Mouse (Mus musculus): Measurements from ENCODE around the gene Olfr1366. TPM values are rescaled to one million over a fixed set of nuclear protein-coding genes. Genes with fewer than 3 reads are reported as not detected.

Olfr1366 gene
- polyA plus RNA-seq (2012; fragmentation: generic; extraction: Trizol): 0.02 TPM
- long read RNA-seq, experiment 1: 0 reads
- long read RNA-seq, experiment 2: 0 reads

GRCm38 (mm10) chr13:21542708-21543107 lies at the start of gene Olfr1366:
Gene Olfr1366, minus strand, starts transcription at chr13:21542808.
- no peak within 1 kb of the TSS for H3ac ChIP-seq (ENCODE audit: control insufficient read depth, insufficient read length, low read depth)
- TF ChIP-seq MYOG (IDR thresholded peaks at IDR 0.05; ENCODE audit: control insufficient read depth, extremely low read depth, insufficient read length) (no peak), CEBPB (IDR thresholded peaks at IDR 0.05; ENCODE audit: low read depth) (no peak), FOSL1 (IDR thresholded peaks at IDR 0.05; ENCODE audit: insufficient read depth, low read length, poor library complexity, severe bottlenecking) (no peak), MAX (IDR thresholded peaks at IDR 0.05) (no peak)
- no peaks in the 10 kb centered on the region for H3K27me3 ChIP-seq (ENCODE audit: control insufficient read depth, insufficient read depth, insufficient read length)

GRCm38 (mm10) chr13:21591618-21592017 lies 49.0 kb upstream of the Olfr1366 start:
- Histone ChIP-seq H3K4me3 (ENCODE audit: insufficient read depth, poor library complexity, severe bottlenecking) (no peak overlapping the region), H3K79me2 (ENCODE audit: control insufficient read depth, insufficient read depth) (no peaks in the 10 kb centered on the region), H3K36me3 (ENCODE audit: control insufficient read depth, insufficient read depth) (no peaks in the 10 kb centered on the region), H3ac (ENCODE audit: control insufficient read depth, insufficient read length, low read depth) (no peak overlapping the region), H3K79me3 (ENCODE audit: low read depth) (no peaks in the 10 kb centered on the region), H3K27me3 (ENCODE audit: control insufficient read depth, insufficient read depth, insufficient read length) (no peaks in the 10 kb centered on the region)
- no peak for TF ChIP-seq MAX (IDR thresholded peaks at IDR 0.05)
- no peak for TF ChIP-seq MYOG (IDR thresholded peaks at IDR 0.05; ENCODE audit: control insufficient read depth, extremely low read depth, insufficient read length)
- no peak for TF ChIP-seq CTCF (IDR thresholded peaks at IDR 0.05; ENCODE audit: control insufficient read depth, insufficient read depth, insufficient read length)
- TF ChIP-seq USF1 (IDR thresholded peaks at IDR 0.05; ENCODE audit: low read depth): no peak
- TF ChIP-seq FOSL1 (IDR thresholded peaks at IDR 0.05; ENCODE audit: insufficient read depth, low read length, poor library complexity, severe bottlenecking): no peak

More at GRCm38 (mm10) chr13:21542708-21543107, at the start of gene Olfr1366:
- no peaks in the 10 kb centered on the region for H3K36me3 ChIP-seq (ENCODE audit: control insufficient read depth, insufficient read depth)
- H3K79me3 ChIP-seq (ENCODE audit: low read depth): no peaks in the 10 kb centered on the region
- no peak within 1 kb of the TSS for H3K4me3 ChIP-seq (ENCODE audit: insufficient read depth, poor library complexity, severe bottlenecking)
- H3K79me2 ChIP-seq (ENCODE audit: control insufficient read depth, insufficient read depth): no peaks in the 10 kb centered on the region

- Histone ChIP-seq H3K79me3 (ENCODE audit: low read depth) (no peaks in the 10 kb centered on the region), H3ac (ENCODE audit: control insufficient read depth, insufficient read length, low read depth) (no peak within 1 kb of the TSS), H3K4me3 (ENCODE audit: insufficient read depth, poor library complexity, severe bottlenecking) (no peak within 1 kb of the TSS), H3K79me2 (ENCODE audit: control insufficient read depth, insufficient read depth) (no peaks in the 10 kb centered on the region), H3K27me3 (ENCODE audit: control insufficient read depth, insufficient read depth, insufficient read length) (no peaks in the 10 kb centered on the region), H3K36me3 (ENCODE audit: control insufficient read depth, insufficient read depth) (no peaks in the 10 kb centered on the region)
- TF ChIP-seq FOSL1 (IDR thresholded peaks at IDR 0.05; ENCODE audit: insufficient read depth, low read length, poor library complexity, severe bottlenecking): no peak
- no peak for TF ChIP-seq CTCF (IDR thresholded peaks at IDR 0.05; ENCODE audit: control insufficient read depth, insufficient read depth, insufficient read length)
- no peak for TF ChIP-seq MYOG (IDR thresholded peaks at IDR 0.05; ENCODE audit: control insufficient read depth, extremely low read depth, insufficient read length)
- no peak for TF ChIP-seq MAX (IDR thresholded peaks at IDR 0.05)
- no peak for TF ChIP-seq USF1 (IDR thresholded peaks at IDR 0.05; ENCODE audit: low read depth)
- TF ChIP-seq MYOD1 (IDR thresholded peaks at IDR 0.05; ENCODE audit: control insufficient read depth, insufficient read length, low read depth): no peak
- no peak for TF ChIP-seq CEBPB (IDR thresholded peaks at IDR 0.05; ENCODE audit: low read depth)
Observed at GRCm38 (mm10) chr13:21581659-21582058, 39.1 kb upstream of the Olfr1366 start, which contains the start of gene Olfr1364. Gene Olfr1364, minus strand, starts transcription at chr13:21581759.

GRCm38 (mm10) chr13:21559793-21560192 lies 17.2 kb upstream of the Olfr1366 start, which contains the start of gene Olfr1535:
Gene Olfr1535, minus strand, starts transcription at chr13:21559893.
- Histone ChIP-seq H3K27me3 (ENCODE audit: control insufficient read depth, insufficient read depth, insufficient read length) (no peaks in the 10 kb centered on the region), H3K79me2 (ENCODE audit: control insufficient read depth, insufficient read depth) (no peaks in the 10 kb centered on the region), H3K79me3 (ENCODE audit: low read depth) (no peaks in the 10 kb centered on the region), H3ac (ENCODE audit: control insufficient read depth, insufficient read length, low read depth) (no peak within 1 kb of the TSS), H3K36me3 (ENCODE audit: control insufficient read depth, insufficient read depth) (no peaks in the 10 kb centered on the region), H3K4me3 (ENCODE audit: insufficient read depth, poor library complexity, severe bottlenecking) (no peak within 1 kb of the TSS)
- TF ChIP-seq CTCF (IDR thresholded peaks at IDR 0.05; ENCODE audit: control insufficient read depth, insufficient read depth, insufficient read length) (no peak), MYOD1 (IDR thresholded peaks at IDR 0.05; ENCODE audit: control insufficient read depth, insufficient read length, low read depth) (no peak), FOSL1 (IDR thresholded peaks at IDR 0.05; ENCODE audit: insufficient read depth, low read length, poor library complexity, severe bottlenecking) (no peak), MAX (IDR thresholded peaks at IDR 0.05) (no peak), MYOG (IDR thresholded peaks at IDR 0.05; ENCODE audit: control insufficient read depth, extremely low read depth, insufficient read length) (no peak), CEBPB (IDR thresholded peaks at IDR 0.05; ENCODE audit: low read depth) (no peak), USF1 (IDR thresholded peaks at IDR 0.05; ENCODE audit: low read depth) (no peak)

GRCm38 (mm10) chr13:21550416-21551110 lies 8.0 kb upstream of the Olfr1366 start:
- H3K79me2 ChIP-seq (ENCODE audit: control insufficient read depth, insufficient read depth): no peaks in the 10 kb centered on the region
- no peaks in the 10 kb centered on the region for H3K27me3 ChIP-seq (ENCODE audit: control insufficient read depth, insufficient read depth, insufficient read length)
- H3K36me3 ChIP-seq (ENCODE audit: control insufficient read depth, insufficient read depth): no peaks in the 10 kb centered on the region
- H3K4me3 ChIP-seq (ENCODE audit: insufficient read depth, poor library complexity, severe bottlenecking): no peak overlapping the region
- TF ChIP-seq FOSL1 (IDR thresholded peaks at IDR 0.05; ENCODE audit: insufficient read depth, low read length, poor library complexity, severe bottlenecking) (no peak), CEBPB (IDR thresholded peaks at IDR 0.05; ENCODE audit: low read depth) (no peak), USF1 (IDR thresholded peaks at IDR 0.05; ENCODE audit: low read depth) (no peak), MYOD1 (IDR thresholded peaks at IDR 0.05; ENCODE audit: control insufficient read depth, insufficient read length, low read depth) (no peak)
- H3K79me3 ChIP-seq (ENCODE audit: low read depth): no peaks in the 10 kb centered on the region
- no peak overlapping the region for H3ac ChIP-seq (ENCODE audit: control insufficient read depth, insufficient read length, low read depth)

- Histone ChIP-seq H3K36me3 (ENCODE audit: control insufficient read depth, insufficient read depth) (no peaks in the 10 kb centered on the region), H3ac (ENCODE audit: control insufficient read depth, insufficient read length, low read depth) (no peak overlapping the region), H3K27me3 (ENCODE audit: control insufficient read depth, insufficient read depth, insufficient read length) (no peaks in the 10 kb centered on the region), H3K4me3 (ENCODE audit: insufficient read depth, poor library complexity, severe bottlenecking) (no peak overlapping the region), H3K79me3 (ENCODE audit: low read depth) (no peaks in the 10 kb centered on the region), H3K79me2 (ENCODE audit: control insufficient read depth, insufficient read depth) (no peaks in the 10 kb centered on the region)
- TF ChIP-seq MYOD1 (IDR thresholded peaks at IDR 0.05; ENCODE audit: control insufficient read depth, insufficient read length, low read depth) (no peak), CTCF (IDR thresholded peaks at IDR 0.05; ENCODE audit: control insufficient read depth, insufficient read depth, insufficient read length) (no peak), FOSL1 (IDR thresholded peaks at IDR 0.05; ENCODE audit: insufficient read depth, low read length, poor library complexity, severe bottlenecking) (no peak), MAX (IDR thresholded peaks at IDR 0.05) (no peak), USF1 (IDR thresholded peaks at IDR 0.05; ENCODE audit: low read depth) (no peak)
Observed at GRCm38 (mm10) chr13:21549487-21549886, 6.9 kb upstream of the Olfr1366 start.
